Mouse (Mus musculus) cerebellum, adult 11 months (tissue): Measurements from ENCODE around the gene Gpr141.
"Not testable (repeated sequence)": the region's sequence is repeated elsewhere in the genome, so short reads cannot be mapped to it uniquely, and the experiment has no call there.

Experiments used
- DNase-seq: peaks from one replicate; pipeline ENCODE4 v3.0.0; 2022

Gpr141 gene

GRCm38 (mm10) chr13:19824071-19824470 is at the start of gene Gpr141:
TSS of gene Gpr141 (minus strand) at chr13:19824257.
- no peak for DNase-seq

GRCm38 (mm10) chr13:19864241-19864640 is 40.2 kb upstream of the Gpr141 start:
- no peak for DNase-seq

GRCm38 (mm10) chr13:19854629-19855333 is 30.7 kb upstream of the Gpr141 start:
- DNase-seq: no peak

GRCm38 (mm10) chr13:19854049-19854448 is 30.0 kb upstream of the Gpr141 start:
- DNase-seq: no peak

GRCm38 (mm10) chr13:19843448-19843847 is 19.4 kb upstream of the Gpr141 start:
- no peak for DNase-seq

- DNase-seq: no peak
Measured at GRCm38 (mm10) chr13:19842707-19843106, 18.6 kb upstream of the Gpr141 start.

- DNase-seq: no peak
Measured at GRCm38 (mm10) chr13:19841615-19842014, 17.6 kb upstream of the Gpr141 start.

GRCm38 (mm10) chr13:19840206-19840605 is 16.1 kb upstream of the Gpr141 start:
- DNase-seq: no peak

- no peak for DNase-seq
Measured at GRCm38 (mm10) chr13:19830560-19830959, 6.5 kb upstream of the Gpr141 start.

GRCm38 (mm10) chr13:19828095-19828494 is 4.0 kb upstream of the Gpr141 start:
- DNase-seq: no peak

GRCm38 (mm10) chr13:19821639-19822038 is 2.4 kb downstream of the Gpr141 start:
- no peak for DNase-seq

- no peak for DNase-seq
Measured at GRCm38 (mm10) chr13:19819926-19820325, 4.1 kb downstream of the Gpr141 start.

GRCm38 (mm10) chr13:19819243-19819642 is 4.8 kb downstream of the Gpr141 start:
- no peak for DNase-seq

- no peak for DNase-seq
Measured at GRCm38 (mm10) chr13:19794942-19795341, 29.1 kb downstream of the Gpr141 start.

- no peak for DNase-seq
Measured at GRCm38 (mm10) chr13:19794486-19794885, 29.6 kb downstream of the Gpr141 start.

GRCm38 (mm10) chr13:19793761-19794160 is 30.3 kb downstream of the Gpr141 start:
- DNase-seq: no peak

- DNase-seq: not testable (repeated sequence)
Measured at GRCm38 (mm10) chr13:19787946-19788345, 36.1 kb downstream of the Gpr141 start.

GRCm38 (mm10) chr13:19770163-19770562 is 53.9 kb downstream of the Gpr141 start:
- no peak for DNase-seq

GRCm38 (mm10) chr13:19767202-19767601 is 56.9 kb downstream of the Gpr141 start:
- no peak for DNase-seq

GRCm38 (mm10) chr13:19764276-19764675 is 59.8 kb downstream of the Gpr141 start:
- no peak for DNase-seq

GRCm38 (mm10) chr13:19763211-19763610 is 60.8 kb downstream of the Gpr141 start:
- no peak for DNase-seq

- DNase-seq: no peak
Measured at GRCm38 (mm10) chr13:19745741-19746140, 78.3 kb downstream of the Gpr141 start.

GRCm38 (mm10) chr13:19744536-19744935 is 79.5 kb downstream of the Gpr141 start:
- DNase-seq: no peak

GRCm38 (mm10) chr13:19734597-19734996 is 89.5 kb downstream of the Gpr141 start:
- DNase-seq: no peak

GRCm38 (mm10) chr13:19730826-19731225 is 93.2 kb downstream of the Gpr141 start:
- no peak for DNase-seq
